Mouse (Mus musculus): ENCODE results near the gene Prrt1.
A peak's percentile ranks its signal among the peaks of the same experiment; 100 is the strongest.

Gene Prrt1

DNA sequence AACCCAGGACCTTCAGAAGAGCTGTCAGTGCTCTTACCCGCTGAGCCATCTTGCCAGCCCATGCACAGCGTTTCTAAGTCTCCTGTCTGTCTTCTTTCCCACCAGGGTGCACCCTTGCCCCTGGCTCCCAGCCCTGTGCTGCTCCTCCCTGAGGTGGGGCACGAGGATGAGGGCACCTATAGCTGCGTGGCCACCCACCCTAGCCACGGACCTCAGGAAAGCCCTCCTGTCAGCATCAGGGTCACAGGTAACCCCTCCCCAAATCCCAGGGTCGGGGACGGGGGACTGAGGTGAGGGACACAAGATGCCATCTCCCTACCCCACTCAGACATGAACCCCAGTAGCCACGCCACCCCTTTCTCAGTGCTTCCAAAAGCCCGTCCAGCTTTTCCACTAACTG is 29.4 kb upstream of the Prrt1 start:
- DNase-seq = peak in 1 of 2 experiments; percentile 34

DNA sequence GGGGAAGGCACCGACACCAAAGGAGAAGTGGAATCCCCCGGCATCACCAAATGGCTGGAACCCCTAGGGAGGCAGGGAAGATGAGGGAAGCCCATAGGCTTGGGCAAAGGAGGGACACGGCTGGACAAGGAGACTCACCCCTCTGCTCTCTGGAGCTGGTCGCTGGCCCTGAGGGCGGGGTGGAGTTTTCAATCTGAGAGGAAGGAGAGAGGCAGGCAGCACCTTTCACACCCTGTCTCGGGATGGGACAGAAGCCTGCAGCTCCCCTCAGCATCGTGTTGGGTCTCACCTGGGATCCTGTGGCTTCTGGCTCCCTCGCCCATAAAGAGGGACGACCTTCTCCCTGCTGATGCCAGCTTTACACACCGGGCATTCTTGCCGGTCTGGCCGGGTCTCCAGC is 27.5 kb upstream of the Prrt1 start:
- DNase-seq = peak in 1 of 2 experiments; percentile 33

DNA sequence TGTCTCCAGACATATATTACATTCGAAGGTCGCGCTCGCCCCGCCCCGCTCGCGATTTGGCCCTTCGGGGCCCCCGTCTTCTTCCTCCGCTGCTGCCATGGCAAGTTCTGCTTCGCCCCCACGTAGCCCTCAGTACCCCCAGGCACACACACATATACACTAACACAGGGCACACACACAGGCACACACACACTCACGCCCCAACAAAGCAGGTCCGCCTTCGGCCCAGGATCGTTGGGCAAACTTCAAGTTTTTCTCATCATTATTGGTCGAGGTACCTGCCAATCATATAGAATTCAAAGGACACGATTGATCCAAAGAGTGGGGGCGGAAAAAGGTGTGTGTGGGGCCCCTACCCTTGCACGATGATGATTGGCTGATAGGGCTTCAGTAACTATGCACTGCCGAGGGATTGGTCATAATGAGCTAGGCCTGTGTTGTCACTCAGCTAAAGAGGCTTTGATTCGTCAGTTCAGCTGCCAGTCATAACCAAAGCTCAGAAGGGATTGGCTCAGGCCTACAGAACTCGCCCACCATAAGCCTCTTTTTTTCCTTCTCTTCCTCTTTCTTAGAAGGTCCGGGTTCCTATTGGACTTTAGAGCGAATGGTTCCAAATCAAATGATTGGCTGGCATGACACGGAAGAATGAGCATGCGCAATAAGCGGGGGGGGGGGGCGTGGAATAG is 25.8 kb upstream of the Prrt1 start, which contains the start of gene Rnf5:
TSS of gene Rnf5 (minus strand) at position 316 of the 686 bp plus-strand sequence.
- peak; percentile 99 to 100 for DNase-seq

DNA sequence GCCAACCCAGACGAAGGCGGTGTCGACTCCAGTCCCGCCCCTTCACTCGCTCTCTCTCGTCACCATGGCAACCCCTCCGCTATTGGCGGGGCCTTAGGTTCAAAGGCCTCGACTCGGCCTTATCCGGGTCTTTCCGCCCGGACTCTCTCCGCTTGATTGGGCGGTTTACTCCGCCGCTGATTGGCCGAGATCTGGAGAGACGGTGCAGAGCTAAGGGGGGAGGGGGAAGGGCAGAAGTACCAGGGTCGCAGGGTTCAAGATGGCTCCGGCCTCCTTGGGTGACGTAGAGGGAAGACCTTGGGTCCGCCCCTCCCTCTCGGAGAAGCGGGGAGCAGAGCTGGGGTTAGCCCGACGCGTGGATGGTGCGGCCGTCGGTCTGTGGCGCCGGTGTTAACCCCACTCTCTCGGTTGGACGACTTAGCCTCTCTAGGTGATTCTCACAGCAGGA is 25.2 kb upstream of the Prrt1 start, which contains the start of gene Agpat1:
TSS of gene Agpat1 (plus strand) at position 202 of the 448 bp plus-strand sequence.
- DNase-seq = peak; percentile 99 to 100

DNA sequence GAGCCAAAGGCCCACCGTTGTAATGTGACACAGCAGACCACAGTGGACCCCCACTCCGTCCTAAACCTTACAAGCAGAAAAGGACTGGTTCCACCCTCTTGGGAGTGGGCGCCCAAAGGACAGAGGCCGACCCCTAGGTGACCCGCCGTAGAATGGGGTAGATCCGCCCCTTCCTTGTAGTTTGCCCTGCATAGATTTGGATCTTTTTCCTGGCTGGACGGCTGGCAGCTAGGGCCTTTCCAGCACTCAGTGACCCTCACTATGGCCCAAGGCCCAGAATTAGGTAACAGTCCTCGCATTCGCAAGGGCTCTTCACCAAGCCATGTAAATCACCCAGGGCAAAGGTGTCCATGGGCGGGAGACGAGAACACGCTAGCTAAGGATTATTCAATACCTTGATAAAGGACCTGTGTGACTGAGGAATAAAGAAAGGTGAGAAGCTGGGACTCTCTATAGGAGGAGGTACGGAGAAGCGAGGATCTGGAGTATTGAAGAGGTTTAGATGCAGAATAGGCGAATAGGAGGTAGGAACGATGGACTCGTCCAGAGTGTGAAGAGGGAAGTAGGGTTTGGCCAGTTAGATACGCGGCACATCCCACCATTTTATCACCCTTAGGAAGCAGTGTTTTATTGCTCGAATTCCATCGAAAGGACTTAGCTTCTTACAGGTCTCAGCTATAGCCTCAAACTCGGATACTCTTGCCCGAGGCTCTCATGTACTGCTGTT is 24.7 kb upstream of the Prrt1 start:
- DNase-seq = peak; percentile 69 to 92

DNA sequence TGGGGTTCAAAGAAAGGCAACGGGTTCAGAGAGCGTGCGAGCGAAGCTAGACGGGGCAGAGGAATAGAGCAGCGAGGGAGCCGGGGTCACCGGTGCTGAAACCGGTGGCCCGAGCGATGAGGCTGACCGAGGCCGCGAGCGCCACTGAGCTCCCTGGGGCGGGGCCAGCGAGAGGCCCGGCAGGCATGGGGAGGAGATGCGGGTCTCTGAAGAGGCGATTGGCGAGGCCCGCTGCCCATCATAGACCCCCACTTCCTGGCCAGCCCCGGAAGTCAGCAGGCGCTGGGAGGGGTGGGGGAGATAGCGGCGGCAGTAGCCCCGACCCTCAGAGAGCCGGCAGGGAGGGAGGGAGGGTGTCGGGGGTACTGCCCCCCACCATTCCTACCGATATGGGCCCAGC is 23.7 kb upstream of the Prrt1 start:
- peak; percentile 98 to 99 for DNase-seq

DNA sequence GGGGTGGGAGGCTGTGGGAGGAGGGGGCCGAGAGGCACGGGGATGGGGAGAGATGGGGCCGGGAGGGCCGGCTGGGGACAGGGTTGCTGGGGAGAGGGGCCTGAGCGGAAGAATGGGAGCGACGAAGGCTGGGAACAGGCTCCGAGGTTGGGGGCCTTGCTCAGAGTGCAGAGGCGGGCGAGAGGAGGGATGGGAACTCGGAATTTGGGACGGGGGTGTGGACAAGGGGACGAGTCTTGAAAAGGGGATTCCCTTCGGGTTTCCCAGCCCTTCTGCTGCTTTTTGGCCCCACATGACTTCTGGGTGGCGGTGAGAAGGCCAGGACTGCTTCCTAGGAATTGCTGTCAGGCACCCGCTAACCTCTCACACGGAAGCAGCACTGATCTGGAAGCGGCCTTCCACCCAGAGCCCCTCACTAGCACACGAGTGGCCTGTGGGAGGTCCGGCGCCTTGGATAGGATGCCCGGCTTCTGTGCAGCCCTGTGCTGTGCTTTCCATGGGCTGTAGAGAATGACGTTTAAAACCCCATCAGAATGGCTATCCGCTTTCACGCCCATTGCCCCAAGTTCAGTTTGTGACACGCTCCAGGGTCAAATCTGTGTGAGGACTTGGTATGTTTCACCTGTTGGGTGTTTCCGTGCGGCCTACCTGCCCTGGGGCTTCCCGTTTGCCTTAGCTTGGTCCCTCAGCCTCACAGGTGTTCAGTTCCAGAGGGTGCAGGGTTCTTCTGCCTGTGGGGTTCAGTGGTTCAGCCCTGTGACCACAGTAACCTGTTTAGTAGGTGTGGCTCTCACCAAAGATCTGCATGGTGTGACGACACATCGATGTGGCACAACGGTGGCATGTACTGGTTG is 22.9 kb upstream of the Prrt1 start:
- peak in 1 of 2 experiments; percentile 44 for DNase-seq

DNA sequence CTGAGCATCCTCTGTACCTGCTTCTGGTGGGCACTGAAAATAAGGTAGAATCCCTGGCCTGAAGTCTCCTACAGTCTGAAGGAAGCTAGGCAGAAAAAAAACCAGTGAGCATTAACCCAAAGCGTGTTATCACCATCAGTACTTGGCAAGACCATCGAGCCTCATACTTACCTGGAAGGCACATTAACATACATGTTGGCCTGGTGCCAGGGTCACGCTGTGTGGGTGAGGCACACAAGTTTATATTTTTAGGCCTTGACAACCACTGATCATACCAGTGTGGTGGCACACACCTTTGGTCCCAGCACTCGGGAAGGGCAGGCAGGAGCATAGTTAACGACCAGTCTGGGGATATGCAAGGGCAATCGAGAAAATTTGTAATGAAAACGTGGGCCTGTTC is 21.3 kb upstream of the Prrt1 start:
- peak; percentile 58 to 68 for DNase-seq

DNA sequence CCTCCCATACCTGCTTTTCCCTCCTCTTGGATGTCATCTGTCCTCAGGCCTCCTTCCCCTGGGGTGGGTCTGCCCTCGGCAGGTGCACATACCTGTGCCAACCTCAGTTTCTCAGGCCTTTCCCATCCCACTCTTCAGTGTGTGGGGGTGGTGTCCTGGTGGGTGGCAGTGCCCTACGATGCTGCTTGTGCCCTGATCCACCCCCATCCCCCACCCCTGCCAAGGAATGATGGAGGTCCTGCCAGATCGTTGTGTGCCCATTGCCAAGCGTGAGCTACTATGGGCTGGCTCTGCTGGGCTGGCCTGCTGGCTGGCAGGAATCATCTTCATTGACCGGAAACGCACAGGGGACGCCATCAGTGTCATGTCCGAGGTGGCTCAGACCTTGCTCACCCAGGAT is 18.3 kb upstream of the Prrt1 start:
- no peak for DNase-seq

DNA sequence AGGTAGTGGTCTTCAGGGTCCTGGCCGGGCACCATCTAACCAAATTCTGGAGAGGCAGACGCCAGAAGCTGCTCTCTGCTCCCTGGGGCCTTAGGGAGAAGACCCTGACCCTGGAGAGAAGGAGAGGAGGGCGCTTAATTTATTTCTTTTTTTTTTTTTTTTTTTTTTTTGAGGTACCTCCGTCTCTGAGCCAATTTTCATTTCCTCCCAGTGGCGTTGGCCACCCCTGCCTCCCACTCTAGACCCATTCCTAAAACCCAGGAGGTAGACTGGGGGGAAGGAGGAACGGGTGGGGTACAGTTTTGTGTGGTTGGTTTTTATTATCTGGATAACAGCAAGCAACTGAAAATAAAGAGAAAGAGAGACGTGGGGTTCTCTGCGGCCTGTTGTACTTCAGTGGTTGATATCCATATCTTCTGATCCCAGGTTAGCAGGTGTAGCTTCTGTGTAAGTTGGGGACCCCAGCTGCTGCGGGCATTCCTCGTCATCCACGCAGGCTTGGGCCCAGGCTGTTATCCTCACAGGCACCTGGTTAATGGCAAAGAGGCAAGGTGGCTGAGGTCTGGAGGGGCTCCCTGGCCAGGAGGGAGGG is 16.2 kb upstream of the Prrt1 start:
- no peak for DNase-seq

DNA sequence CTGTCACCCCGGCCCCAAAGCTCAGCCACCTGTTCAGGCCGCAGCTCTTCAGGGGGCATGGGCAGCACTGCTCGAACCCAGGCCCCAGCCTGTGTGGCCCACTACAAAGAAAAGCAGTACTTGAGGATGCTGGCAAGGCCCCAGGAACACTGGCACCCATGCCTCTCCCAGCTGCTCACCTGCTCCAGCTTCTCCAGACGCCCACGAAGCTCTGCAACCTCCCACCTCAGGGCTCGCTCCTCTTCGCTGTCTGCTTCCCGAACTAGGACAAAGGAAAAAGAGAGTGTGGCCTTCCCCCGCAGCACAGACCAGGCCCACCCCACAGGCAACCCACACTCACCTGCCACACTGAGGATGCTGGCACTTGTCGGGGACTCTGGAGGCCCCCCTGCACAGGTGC is 15.5 kb upstream of the Prrt1 start:
- DNase-seq = peak in 1 of 2 experiments; percentile 41

DNA sequence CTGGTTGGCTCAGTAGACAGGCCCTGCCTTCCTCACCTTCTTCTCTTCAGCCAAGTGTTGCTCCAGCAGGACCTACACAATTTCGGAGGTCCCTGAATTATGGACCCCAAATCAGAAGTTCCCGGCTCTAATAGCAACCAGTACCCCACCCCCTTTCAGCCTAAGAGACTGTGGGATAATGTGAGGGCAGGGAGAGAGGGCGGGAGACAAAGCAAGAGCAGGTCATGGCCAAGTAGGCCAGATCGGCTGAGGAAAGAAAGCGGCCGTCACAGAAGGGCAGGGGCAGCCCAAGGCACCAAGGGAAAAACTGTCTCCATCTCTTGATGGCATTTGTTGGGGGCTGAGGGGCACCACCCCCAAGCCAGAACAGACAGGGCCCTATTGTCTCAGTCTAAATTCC is 13.5 kb upstream of the Prrt1 start, which contains the start of gene Egfl8:
TSS of gene Egfl8 (minus strand) at position 101 of the 400 bp plus-strand sequence.
- no peak for DNase-seq

DNA sequence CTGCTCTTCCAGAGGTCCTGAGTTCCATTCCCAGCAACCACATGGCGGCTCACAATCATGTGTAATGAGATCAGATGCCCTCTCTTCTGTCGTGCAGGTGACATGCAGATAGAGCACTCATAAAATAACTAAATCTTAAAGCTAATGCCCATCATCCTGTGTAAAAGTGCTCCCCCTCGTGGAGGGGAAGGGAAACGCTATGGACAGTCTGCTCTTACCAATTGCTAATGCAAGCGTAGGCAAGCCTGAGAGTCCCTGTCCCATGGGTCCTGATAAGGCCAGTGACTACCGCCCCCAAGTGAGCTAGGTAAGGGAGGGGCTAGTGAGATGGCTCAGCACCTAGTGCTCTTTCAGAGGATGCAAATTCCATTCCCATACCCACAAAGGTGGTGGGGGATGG is 10.3 kb upstream of the Prrt1 start:
- peak; percentile 79 to 84 for DNase-seq

DNA sequence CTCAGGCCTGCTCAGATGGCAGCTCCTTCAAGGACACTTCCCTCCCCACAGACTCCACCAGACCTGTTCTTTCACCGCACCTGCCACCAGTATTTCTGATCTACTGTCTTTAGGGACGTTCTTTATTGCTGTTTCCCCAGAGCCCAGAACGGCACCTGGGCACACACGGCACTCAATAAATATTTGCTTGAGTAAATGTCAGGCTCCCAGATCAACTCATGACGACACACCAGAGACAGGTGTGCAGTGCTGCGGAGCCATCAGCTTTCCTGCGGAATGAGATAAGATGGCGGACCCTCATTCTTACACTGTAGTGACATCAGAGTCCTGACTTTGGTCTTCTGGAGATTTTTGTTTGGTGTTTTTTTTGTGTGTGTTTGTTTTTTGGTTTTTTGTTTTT is 8.3 kb upstream of the Prrt1 start:
- DNase-seq = no peak

DNA sequence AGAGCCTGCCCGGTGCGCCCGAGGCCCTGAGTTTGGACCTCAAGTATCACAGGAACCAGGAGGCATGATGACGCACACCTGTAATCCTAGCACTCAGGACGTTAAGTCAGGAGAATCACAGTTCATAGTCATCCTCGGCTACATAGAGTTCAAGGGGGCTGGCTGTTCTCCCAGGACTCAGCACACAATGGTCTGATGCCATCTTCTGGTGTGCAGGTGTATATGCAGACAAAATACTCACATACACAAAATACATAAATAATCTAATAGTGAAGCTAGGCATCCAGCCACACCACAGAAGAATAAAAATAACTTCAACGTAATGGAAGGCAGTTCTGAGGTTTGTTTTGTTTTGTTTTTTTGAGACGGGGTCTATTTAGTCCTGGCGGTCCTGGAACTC is 6.2 kb upstream of the Prrt1 start:
- DNase-seq = no peak

DNA sequence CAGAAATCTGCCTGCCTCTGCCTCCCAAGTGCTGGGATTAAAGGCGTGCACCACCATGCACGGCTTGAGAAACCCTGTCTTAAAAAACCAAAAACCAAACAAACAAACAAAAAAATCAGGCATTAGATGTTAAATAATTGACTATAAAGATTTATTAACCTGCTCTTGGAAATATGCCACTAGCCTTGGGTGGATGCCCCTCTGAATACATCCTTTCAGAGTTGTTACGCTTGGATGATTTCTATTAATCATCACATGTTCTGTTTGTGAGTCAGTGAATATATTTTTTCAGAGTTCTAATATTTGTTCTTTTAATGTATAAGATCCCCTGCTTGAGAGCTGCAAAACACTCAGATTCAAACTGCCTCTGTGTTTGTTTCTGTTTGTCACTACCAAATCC is 4.4 kb upstream of the Prrt1 start:
- DNase-seq = no peak

DNA sequence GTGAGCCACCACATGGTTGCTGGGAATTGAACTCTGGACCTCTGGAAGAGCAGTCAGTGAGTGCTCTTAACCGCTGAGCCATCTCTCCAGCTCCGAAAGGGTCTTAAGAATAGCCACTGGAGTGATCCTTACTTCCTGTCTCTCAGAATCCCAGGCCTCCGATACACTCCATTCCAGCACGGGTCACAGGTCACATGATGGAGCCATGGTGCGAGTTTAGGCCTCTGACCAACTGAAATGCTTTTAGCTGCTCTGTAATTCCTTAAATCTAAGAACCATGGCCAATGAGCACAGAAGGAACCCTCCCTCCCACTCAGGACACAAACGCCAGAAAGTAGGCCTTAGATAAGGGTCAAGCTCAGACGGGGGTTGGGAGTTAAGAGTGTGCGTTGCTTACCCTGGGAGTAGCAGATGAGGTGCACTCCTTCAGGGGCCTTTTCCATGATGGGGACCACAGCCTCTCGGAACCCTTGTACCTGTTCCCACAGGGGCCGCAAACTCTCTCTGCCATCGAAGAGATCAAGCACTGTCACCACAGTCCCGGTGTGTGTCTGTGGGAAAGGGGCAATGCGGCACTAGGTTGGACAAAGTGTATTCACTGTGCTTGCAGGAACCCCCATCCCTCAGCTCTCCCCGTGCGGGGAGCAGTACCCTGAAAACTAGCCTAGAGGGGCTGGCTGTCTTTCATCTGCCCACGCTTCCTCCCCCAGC is 3.1 kb upstream of the Prrt1 start:
- DNase-seq = peak in 1 of 2 experiments; percentile 49

DNA sequence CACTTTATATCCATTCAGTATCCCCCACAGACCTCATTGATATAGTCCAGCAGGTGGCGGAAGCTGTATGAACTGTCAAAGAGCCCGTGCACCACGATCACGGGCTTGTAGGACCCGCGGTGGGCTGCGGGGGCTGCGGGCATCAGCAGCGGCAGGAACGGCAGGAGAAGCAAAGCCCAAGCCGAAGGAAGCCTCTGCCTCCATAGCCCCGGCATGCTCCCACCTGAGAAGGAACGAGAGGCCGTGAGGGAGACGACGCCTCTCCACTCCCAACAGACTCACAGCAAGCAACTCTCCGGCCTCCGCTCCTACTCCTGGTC is 2.6 kb upstream of the Prrt1 start:
- peak in 1 of 2 experiments; percentile 36 for DNase-seq

DNA sequence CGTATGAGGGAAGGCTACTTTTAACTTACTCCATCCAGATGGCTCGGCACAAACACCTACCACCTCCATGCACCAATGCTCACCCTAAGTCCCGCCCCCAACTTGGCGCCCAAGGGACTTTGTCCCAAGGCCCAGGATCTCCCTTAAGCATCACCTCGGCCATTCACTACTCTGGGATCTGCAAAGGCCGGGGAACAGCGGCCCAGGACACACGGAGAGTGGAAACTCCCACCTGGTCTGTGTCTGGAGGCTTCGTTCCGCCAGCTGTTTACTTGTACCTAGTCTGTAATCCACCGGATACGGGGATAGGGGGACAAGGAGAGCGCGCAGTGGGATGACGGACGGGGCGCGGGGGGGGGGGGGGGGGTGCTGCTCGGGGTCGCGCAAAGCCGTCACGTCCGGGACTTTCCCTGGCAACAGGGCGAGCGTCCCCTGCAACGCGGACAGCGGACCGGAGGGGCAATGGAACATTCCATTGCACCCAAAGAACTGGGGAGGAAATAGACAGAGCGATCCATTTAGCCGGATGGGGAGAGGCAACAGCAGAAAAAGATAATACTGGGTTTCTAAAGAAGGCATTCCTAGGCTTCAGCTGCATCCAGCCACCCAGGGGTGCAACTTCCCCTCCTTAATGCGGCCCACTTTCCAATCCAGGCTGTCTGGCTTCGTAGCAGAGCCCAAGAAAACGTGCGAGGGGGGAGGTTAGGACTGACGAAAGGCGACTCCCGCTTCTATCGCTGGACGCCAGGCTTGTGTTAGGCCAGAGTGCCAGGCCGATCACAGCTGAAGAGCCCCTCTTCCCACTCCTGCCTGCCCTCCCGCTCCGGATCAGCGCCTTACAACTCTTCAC is 2.0 kb upstream of the Prrt1 start:
- peak; percentile 91 to 96 for DNase-seq

DNA sequence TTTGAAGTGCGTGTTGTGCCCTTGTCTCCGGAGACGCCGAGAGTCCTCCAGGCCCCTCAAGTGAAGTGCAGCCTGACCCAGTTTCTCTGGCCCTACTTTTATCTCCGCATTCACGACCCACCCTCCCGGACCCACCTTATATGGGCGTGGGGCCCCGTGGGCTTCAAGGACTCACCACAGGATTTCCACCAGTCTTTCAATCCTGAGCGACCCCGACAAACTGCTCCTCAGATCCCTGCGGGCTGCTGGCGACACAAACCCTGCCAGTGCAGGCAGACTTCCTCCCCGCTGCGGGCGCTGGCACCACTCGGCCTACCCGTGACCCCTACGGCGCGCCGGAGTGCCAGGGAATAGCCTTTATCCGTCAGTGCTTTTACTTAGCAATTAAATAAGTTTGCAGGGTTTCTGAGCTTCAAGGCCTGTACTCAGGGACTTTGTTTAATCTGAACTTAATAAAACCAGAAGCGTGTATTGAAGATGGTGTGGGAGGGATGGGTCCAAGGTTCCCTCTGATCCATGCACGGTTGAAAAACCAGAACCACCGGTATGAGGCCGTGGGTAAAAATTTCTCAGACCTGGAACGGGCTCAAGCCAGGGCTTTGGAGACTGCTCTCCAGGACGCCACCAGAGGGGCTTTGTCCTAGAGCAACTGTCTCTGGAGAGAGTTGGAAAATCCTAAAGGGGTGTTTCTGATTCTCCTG is 1.2 kb upstream of the Prrt1 start, which contains the start of gene Ppt2:
TSS of gene Ppt2 (minus strand) at position 568 of the 701 bp plus-strand sequence.
- DNase-seq = peak; percentile 65 to 81

DNA sequence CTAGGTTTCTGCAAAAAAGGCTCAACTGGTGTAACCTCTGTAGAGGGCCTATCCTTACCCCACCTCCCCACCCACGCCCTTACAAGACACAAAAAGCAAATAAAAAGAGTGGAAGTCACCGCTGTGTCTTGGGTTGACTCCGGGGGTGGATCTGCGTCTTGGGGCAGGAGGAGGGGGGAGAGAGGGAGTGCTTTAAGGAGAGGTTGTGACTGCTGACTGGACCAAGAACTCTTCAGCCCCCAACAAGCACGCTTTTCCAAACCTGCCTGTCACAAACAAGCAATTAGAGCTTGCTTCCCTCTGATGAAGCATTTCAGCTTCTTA is 727 bp upstream of the Prrt1 start:
- no peak for DNase-seq
